Mouse (Mus musculus): ENCODE data around the gene Nuak2. TPM values are rescaled to one million over a fixed set of nuclear protein-coding genes. Genes with fewer than 3 reads are reported as not detected.

The Nuak2 gene
- total and polyA plus RNA-seq, 2 experiments from 2014 or later: 4.4 to 6.8 TPM

- no peak for DNase-seq
- Histone ChIP-seq H3K9me3 (ENCODE audit: low read length) (no peaks in the 10 kb centered on the region), H3K36me3 (ENCODE audit: insufficient read depth) (no peaks in the 10 kb centered on the region), H3K27me3 (ENCODE audit: insufficient read depth, low read length) (no peaks in the 10 kb centered on the region; the same call in 1 of the 2 replicates), H3K9ac (no peak overlapping the region), H3K4me2 (ENCODE audit: low read depth) (no peak overlapping the region), H3K4me1 (ENCODE audit: insufficient read depth) (peaks cover 19% of the 10 kb centered on the region), H3K4me3 (ENCODE audit: low read depth, low read length) (no peak overlapping the region), H3K27ac (ENCODE audit: low read depth, low read length) (no peak overlapping the region)
- ATAC-seq: no peak
- TF ChIP-seq CTCF (IDR thresholded peaks at IDR 0.05; ENCODE audit: low read depth): no peak
- WGBS: 52% methylated on average over 3 of the region's 3 CpGs
Measured at GRCm38 (mm10) chr1:132296051-132296450, 19.9 kb upstream of the Nuak2 start.

GRCm38 (mm10) chr1:132298425-132298800 lies 17.5 kb upstream of the Nuak2 start, which contains the start of gene Klhdc8a:
TSS of gene Klhdc8a (plus strand) at chr1:132298626.
- H3K9me3 ChIP-seq (ENCODE audit: low read length): no peaks in the 10 kb centered on the region
- peaks cover 16% of the 10 kb centered on the region for H3K4me1 ChIP-seq (ENCODE audit: insufficient read depth)
- H3K4me2 ChIP-seq (ENCODE audit: low read depth): peak within 1 kb of the TSS; percentile 100
- ATAC-seq (peak; percentile 82), DNase-seq (no peak)
- H3K36me3 ChIP-seq (ENCODE audit: insufficient read depth): no peaks in the 10 kb centered on the region
- TF ChIP-seq CTCF (IDR thresholded peaks at IDR 0.05; ENCODE audit: low read depth): no peak
- WGBS: under 1% methylated on average over 28 of the region's 28 CpGs
- H3K4me3 ChIP-seq (ENCODE audit: low read depth, low read length): peak within 1 kb of the TSS; percentile 54
- H3K9ac ChIP-seq: peak within 1 kb of the TSS; percentile 76
- no peaks in the 10 kb centered on the region; the same call in 1 of the 2 replicates for H3K27me3 ChIP-seq (ENCODE audit: insufficient read depth, low read length)
- H3K27ac ChIP-seq (ENCODE audit: low read depth, low read length): peak within 1 kb of the TSS; percentile 66

GRCm38 (mm10) chr1:132298801-132299464 lies 17.0 kb upstream of the Nuak2 start:
- H3K4me3 ChIP-seq (ENCODE audit: low read depth, low read length): peak overlapping the region; percentile 54
- 1% methylated on average over 55 of the region's 71 CpGs for WGBS
- H3K9ac ChIP-seq: peak overlapping the region; percentile 76
- peaks cover 16% of the 10 kb centered on the region for H3K4me1 ChIP-seq (ENCODE audit: insufficient read depth)
- DNase-seq (peak; percentile 62), ATAC-seq (peak; percentile 76)
- no peaks in the 10 kb centered on the region; the same call in 1 of the 2 replicates for H3K27me3 ChIP-seq (ENCODE audit: insufficient read depth, low read length)
- no peak for TF ChIP-seq CTCF (IDR thresholded peaks at IDR 0.05; ENCODE audit: low read depth)
- no peaks in the 10 kb centered on the region for H3K36me3 ChIP-seq (ENCODE audit: insufficient read depth)
- peak overlapping the region; percentile 66 for H3K27ac ChIP-seq (ENCODE audit: low read depth, low read length)
- H3K4me2 ChIP-seq (ENCODE audit: low read depth): peak overlapping the region; percentile 100
- no peaks in the 10 kb centered on the region for H3K9me3 ChIP-seq (ENCODE audit: low read length)

- no peak for DNase-seq
- Histone ChIP-seq H3K4me3 (ENCODE audit: low read depth, low read length) (peak overlapping the region; percentile 54; the same call in 1 of the 2 replicates), H3K27me3 (ENCODE audit: insufficient read depth, low read length) (no peaks in the 10 kb centered on the region; the same call in 1 of the 2 replicates), H3K4me1 (ENCODE audit: insufficient read depth) (peaks cover 16% of the 10 kb centered on the region), H3K27ac (ENCODE audit: low read depth, low read length) (no peak overlapping the region), H3K9ac (peak overlapping the region; percentile 76), H3K36me3 (ENCODE audit: insufficient read depth) (no peaks in the 10 kb centered on the region), H3K4me2 (ENCODE audit: low read depth) (peak overlapping the region; percentile 100), H3K9me3 (ENCODE audit: low read length) (no peaks in the 10 kb centered on the region)
- 92% methylated on average over 5 of the region's 5 CpGs for WGBS
- TF ChIP-seq CTCF (IDR thresholded peaks at IDR 0.05; ENCODE audit: low read depth): no peak
- no peak for ATAC-seq
Measured at GRCm38 (mm10) chr1:132299744-132300143, 16.2 kb upstream of the Nuak2 start.

- no peaks in the 10 kb centered on the region; the same call in 1 of the 2 replicates for H3K27me3 ChIP-seq (ENCODE audit: insufficient read depth, low read length)
- ATAC-seq (no peak), DNase-seq (no peak)
- no peak overlapping the region for H3K4me2 ChIP-seq (ENCODE audit: low read depth)
- WGBS: 81% methylated on average over 5 of the region's 5 CpGs
- peaks cover 10% of the 10 kb centered on the region; the same call in 1 of the 2 replicates for H3K4me1 ChIP-seq (ENCODE audit: insufficient read depth)
- no peaks in the 10 kb centered on the region for H3K36me3 ChIP-seq (ENCODE audit: insufficient read depth)
- no peak overlapping the region for H3K9ac ChIP-seq
- no peak for TF ChIP-seq CTCF (IDR thresholded peaks at IDR 0.05; ENCODE audit: low read depth)
- H3K27ac ChIP-seq (ENCODE audit: low read depth, low read length): no peak overlapping the region
- no peak overlapping the region for H3K4me3 ChIP-seq (ENCODE audit: low read depth, low read length)
- no peaks in the 10 kb centered on the region for H3K9me3 ChIP-seq (ENCODE audit: low read length)
Measured at GRCm38 (mm10) chr1:132301242-132301641, 14.7 kb upstream of the Nuak2 start.

- no peak for TF ChIP-seq CTCF (IDR thresholded peaks at IDR 0.05; ENCODE audit: low read depth)
- Histone ChIP-seq H3K9ac (no peak overlapping the region), H3K27ac (ENCODE audit: low read depth, low read length) (no peak overlapping the region), H3K9me3 (ENCODE audit: low read length) (no peaks in the 10 kb centered on the region), H3K36me3 (ENCODE audit: insufficient read depth) (no peaks in the 10 kb centered on the region), H3K4me1 (ENCODE audit: insufficient read depth) (peaks cover 10% of the 10 kb centered on the region; the same call in 1 of the 2 replicates), H3K4me2 (ENCODE audit: low read depth) (no peak overlapping the region), H3K27me3 (ENCODE audit: insufficient read depth, low read length) (no peaks in the 10 kb centered on the region; the same call in 1 of the 2 replicates), H3K4me3 (ENCODE audit: low read depth, low read length) (no peak overlapping the region)
- ATAC-seq: no peak
- DNase-seq: no peak
- WGBS: 95% methylated on average over 9 of the region's 9 CpGs
Measured at GRCm38 (mm10) chr1:132302341-132302866, 13.5 kb upstream of the Nuak2 start.

GRCm38 (mm10) chr1:132304618-132305214 lies 11.2 kb upstream of the Nuak2 start:
- no peaks in the 10 kb centered on the region for H3K9me3 ChIP-seq (ENCODE audit: low read length)
- H3K4me3 ChIP-seq (ENCODE audit: low read depth, low read length): no peak overlapping the region
- H3K27me3 ChIP-seq (ENCODE audit: insufficient read depth, low read length): no peaks in the 10 kb centered on the region; the same call in 1 of the 2 replicates
- H3K4me2 ChIP-seq (ENCODE audit: low read depth): no peak overlapping the region
- H3K27ac ChIP-seq (ENCODE audit: low read depth, low read length): no peak overlapping the region
- DNase-seq (no peak), ATAC-seq (no peak)
- H3K4me1 ChIP-seq (ENCODE audit: insufficient read depth): 0 out of 2 replicates have a peak, but pooled peaks cover 1% of the 10 kb centered on the region
- no peak for TF ChIP-seq CTCF (IDR thresholded peaks at IDR 0.05; ENCODE audit: low read depth)
- no peak overlapping the region for H3K9ac ChIP-seq
- 69% methylated on average over 9 of the region's 9 CpGs for WGBS
- no peaks in the 10 kb centered on the region for H3K36me3 ChIP-seq (ENCODE audit: insufficient read depth)
